Mouse (Mus musculus) frontal cortex, postnatal 14 days (tissue): ENCODE results near the gene Gm17509.
"Not testable (repeated sequence)": the region's sequence is repeated elsewhere in the genome, so short reads cannot be mapped to it uniquely, and the experiment has no call there.

Experiments used
- DNase-seq, 2 experiments: peaks; one replicate each; pipeline ENCODE4 v3.0.0; 2022; ENCODE audit warnings: low spot score in 2 of 2

Gm17509 gene

GRCm38 (mm10) chr13:117208236-117208635, 12.6 kb downstream of the Gm17509 start, which contains the start of gene Emb:
Gene Emb, plus strand, starts transcription at chr13:117208536.
- DNase-seq: no peak

DNA sequence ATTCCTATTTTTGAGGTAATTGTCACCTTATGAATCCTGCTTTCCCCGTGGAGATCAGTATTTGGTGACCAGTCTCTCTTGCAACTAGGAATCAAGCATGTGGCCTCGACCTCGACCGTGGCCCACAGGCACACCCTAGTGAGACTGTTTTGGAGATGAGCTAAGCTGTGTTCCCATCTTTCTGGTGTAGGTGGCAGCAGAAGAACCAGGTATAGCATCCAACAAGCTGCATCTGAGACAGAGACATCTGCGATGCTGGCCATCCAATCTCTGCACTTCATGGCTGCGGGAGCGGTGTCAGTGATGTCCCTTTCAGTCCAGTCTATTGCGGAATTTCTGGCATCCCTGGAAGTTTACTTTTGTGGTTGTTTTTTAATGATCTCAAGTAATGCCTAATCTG, 14.8 kb downstream of the Gm17509 start:
- DNase-seq: no peak

DNA sequence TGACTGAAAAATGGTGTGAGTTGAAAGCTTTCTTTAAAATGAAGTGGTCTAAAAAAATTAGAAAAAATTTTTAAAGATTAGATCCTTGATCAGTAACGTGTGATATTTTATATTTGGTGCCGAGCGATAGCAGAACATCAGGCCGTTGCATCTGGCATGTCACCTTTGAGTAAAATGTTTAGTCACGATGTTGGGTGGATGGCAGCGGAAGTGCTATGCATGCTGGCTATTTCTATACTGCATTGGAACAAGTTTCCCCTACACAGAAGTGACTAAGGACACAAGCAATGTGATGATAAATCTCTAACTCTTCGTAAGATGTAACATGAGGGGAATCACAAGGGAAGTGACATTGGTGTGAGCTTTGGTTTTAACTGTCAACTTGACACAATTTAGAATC, 16.2 kb downstream of the Gm17509 start:
- no peak for DNase-seq

GRCm38 (mm10) chr13:117202755-117203471, 18.0 kb downstream of the Gm17509 start:
- no peak for DNase-seq

- DNase-seq: peak; percentile 48 to 67
Measured at GRCm38 (mm10) chr13:117198402-117199083, 22.3 kb downstream of the Gm17509 start.

GRCm38 (mm10) chr13:117197666-117198065, 23.2 kb downstream of the Gm17509 start:
- DNase-seq: no peak

- DNase-seq: no peak
Measured at GRCm38 (mm10) chr13:117195569-117196495, 25.0 kb downstream of the Gm17509 start.

DNA sequence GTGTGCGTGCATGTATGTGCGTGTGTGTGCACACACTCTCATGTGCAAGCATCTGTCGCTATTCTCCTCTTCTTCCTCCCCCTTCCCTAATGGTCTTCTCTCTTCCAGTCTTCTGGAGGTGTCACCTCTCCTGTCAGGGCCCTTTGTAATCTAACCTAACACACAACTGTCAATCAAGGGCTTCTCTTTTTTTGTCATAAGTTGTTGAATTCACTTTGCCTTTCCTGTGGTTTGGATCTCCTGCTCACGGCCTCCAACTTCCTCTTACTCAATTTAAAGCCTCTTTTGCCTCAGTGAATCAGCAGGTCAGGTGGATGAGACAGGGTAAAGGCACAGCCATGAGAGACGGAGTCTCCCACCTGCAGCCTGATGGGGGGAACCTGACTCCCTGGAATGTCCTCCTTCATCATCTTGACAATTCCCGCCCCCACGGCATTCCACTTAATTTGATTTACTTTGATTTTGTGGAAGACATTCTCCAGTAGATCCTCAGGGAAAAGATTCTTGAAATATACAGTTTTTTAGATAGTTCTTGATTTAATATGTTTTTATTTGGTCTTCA, 27.4 kb downstream of the Gm17509 start:
- DNase-seq: no peak

DNA sequence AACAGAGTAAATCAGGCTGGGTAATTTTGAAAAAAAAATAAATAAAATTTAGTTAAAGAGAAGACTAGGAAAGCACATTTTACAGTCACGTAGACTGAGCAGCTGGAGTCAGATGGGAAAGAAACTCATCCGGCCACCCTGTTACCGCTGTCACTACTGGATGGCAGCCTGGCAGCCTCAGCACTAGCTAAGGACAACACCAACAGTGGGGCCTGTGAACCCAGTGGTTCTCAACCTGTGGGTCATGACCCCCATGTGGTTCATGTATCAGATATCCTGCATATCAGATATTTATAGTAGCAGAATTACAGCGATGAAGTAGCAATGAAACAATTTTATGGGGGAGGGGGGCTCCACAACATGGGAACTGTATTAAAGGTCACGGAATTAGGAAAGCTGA, 28.7 kb downstream of the Gm17509 start:
- DNase-seq: no peak

DNA sequence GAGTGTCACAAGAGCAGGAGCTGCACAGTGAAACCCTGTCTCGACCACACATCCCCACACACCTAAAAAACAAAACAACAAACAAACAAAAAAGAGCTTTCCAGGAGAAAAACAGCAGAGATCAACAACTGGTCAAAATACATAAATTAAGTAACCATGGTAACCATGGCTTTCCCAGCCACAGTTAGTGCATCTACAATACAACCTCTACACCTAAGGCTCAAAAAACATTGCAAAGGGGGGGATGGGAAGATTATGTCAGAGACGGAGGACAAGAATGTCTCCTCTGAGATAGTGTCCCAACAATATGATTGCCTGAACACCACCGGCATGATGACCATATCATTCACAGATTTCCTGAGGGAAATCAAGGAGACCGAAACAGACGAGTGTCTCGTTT, 35.5 kb downstream of the Gm17509 start:
- DNase-seq: no peak

DNA sequence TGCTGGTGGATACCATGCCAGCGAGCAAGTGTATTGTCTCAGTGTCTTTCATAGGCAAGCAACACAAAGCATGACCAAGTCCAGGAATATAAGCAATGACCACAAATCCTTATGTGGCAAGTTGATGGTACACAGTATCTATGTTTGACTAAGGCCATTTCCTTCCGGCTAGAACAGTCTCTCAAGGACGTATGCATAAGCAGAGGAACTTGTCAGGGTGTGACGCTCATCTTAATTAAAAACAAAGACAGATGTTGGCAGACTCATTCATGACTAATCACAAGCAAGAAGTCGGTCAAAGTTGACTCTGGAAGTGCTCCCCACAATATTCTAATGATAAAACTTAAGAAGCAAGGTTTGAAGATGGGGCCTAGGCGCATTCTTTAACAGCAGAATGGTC, 37.6 kb downstream of the Gm17509 start:
- DNase-seq: no peak

GRCm38 (mm10) chr13:117180912-117181311, 40.0 kb downstream of the Gm17509 start:
- not testable (repeated sequence) for DNase-seq
